Mouse (Mus musculus): ENCODE results near the gene Gm14295. TPM values are rescaled to one million over a fixed set of nuclear protein-coding genes. Genes with fewer than 3 reads are reported as not detected.
A peak's percentile ranks its signal among the peaks of the same experiment; 100 is the strongest.
"Not testable (repeated sequence)": the region's sequence is repeated elsewhere in the genome, so short reads cannot be mapped to it uniquely, and the experiment has no call there.

The Gm14295 gene
- 6.2 and 7.0 TPM in 2 replicates for polyA plus RNA-seq (2012; rRNA removed)

- DNase-seq (ENCODE audit: low read depth): not testable (repeated sequence)
Observed at GRCm38 (mm10) chr2:176798312-176798711, at the start of gene Gm14295. TSS of gene Gm14295 (plus strand) at chr2:176798612.

- peak; percentile 0 for DNase-seq (ENCODE audit: low read depth)
Observed at GRCm38 (mm10) chr2:176798785-176799184, 373 bp downstream of the Gm14295 start.

GRCm38 (mm10) chr2:176830840-176831239, 32.4 kb downstream of the Gm14295 start, which contains the start of gene Gm14408:
TSS of gene Gm14408 (plus strand) at chr2:176831140.
- DNase-seq (ENCODE audit: low read depth): not testable (repeated sequence)

Other genes starting within 250 kb of the Gm14295 start
- 18.5 and 23.3 TPM in 2 replicates for gene Gm14308, start 162.3 kb upstream of the Gm14295 start, polyA plus RNA-seq (2012; rRNA removed)
- gene Zfp973, start 128.1 kb upstream of the Gm14295 start, polyA plus RNA-seq (2012; rRNA removed): 7.3 and 8.3 TPM in 2 replicates
- gene Gm14305, start 90.3 kb upstream of the Gm14295 start, polyA plus RNA-seq (2012; rRNA removed): 20.6 and 21.2 TPM in 2 replicates
- gene Gm14408, start 32.5 kb downstream of the Gm14295 start, polyA plus RNA-seq (2012; rRNA removed): not detected in 2 replicates
- 9.1 and 10.6 TPM in 2 replicates for gene Gm14296, start 129.2 kb downstream of the Gm14295 start, polyA plus RNA-seq (2012; rRNA removed)
- gene Gm14419, start 202.3 kb downstream of the Gm14295 start, polyA plus RNA-seq (2012; rRNA removed): 2.9 TPM in 2 replicates

Data from brain, embryonic 14.5 days (tissue).